Mouse (Mus musculus): ENCODE data around the gene Smarcc1. TPM values are rescaled to one million over a fixed set of nuclear protein-coding genes. Genes with fewer than 3 reads are reported as not detected.

Gene Smarcc1
- total and polyA plus RNA-seq, 3 experiments: 35.5 to 488 (median 79.0) TPM

- Histone ChIP-seq H3K4me1 (ENCODE audit: control insufficient read depth in 1 of 2, insufficient read depth in 2 of 2, low read length in 2 of 2) (no peaks in the 10 kb centered on the region), H3K9me3 (replicated peaks; ENCODE audit: insufficient read depth, low read length) (no peaks in the 10 kb centered on the region), H3K4me3 (ENCODE audit: control insufficient read depth in 1 of 2, insufficient read depth in 1 of 2, low read depth in 2 of 2, low read length in 2 of 2) (no peak overlapping the region), H3K27ac (ENCODE audit: control insufficient read depth, low read depth, low read length) (no peak overlapping the region), H3K79me2 (ENCODE audit: control insufficient read depth, insufficient read depth, low read length, poor library complexity) (no peaks in the 10 kb centered on the region), H3K27me3 (ENCODE audit: control insufficient read depth in 1 of 2, insufficient read depth in 2 of 2, low read length in 2 of 2) (no peaks in the 10 kb centered on the region), H3K9ac (ENCODE audit: control insufficient read depth, low read depth, low read length, poor library complexity, severe bottlenecking) (no peak overlapping the region), H3K36me3 (ENCODE audit: control insufficient read depth in 1 of 2, insufficient read depth in 2 of 2, low read length in 2 of 2) (peaks cover 0 to 34% of the 10 kb centered on the region in 2 experiments; a peak in 2 of 4 replicates)
- TF ChIP-seq MXI1 (IDR thresholded peaks at IDR 0.05; ENCODE audit: low read depth, low read length): no peak
- TF ChIP-seq TAL1 (IDR thresholded peaks at IDR 0.05; ENCODE audit: low read length): no peak
- no peak for TF ChIP-seq KAT2A (conservative IDR thresholded peaks at IDR 0.05; ENCODE audit: low read depth, low read length)
- no peak for TF ChIP-seq SMC3 (IDR thresholded peaks at IDR 0.05; ENCODE audit: low read depth, low read length)
- no peak for TF ChIP-seq MAX (IDR thresholded peaks at IDR 0.05; ENCODE audit: low read length)
- no peak for TF ChIP-seq MAZ (IDR thresholded peaks at IDR 0.05; ENCODE audit: low read depth, low read length)
- TF ChIP-seq JUND (IDR thresholded peaks at IDR 0.05; ENCODE audit: low read depth, low read length): no peak
- no peak for TF ChIP-seq MYC (IDR thresholded peaks at IDR 0.05; ENCODE audit: low read depth, low read length)
- TF ChIP-seq EP300 (IDR thresholded peaks at IDR 0.05; ENCODE audit: low read depth in 1 of 2, low read length in 2 of 2): no peak
- TF ChIP-seq POLR2A (IDR thresholded peaks at IDR 0.05; ENCODE audit: control insufficient read depth in 1 of 2, insufficient read depth in 1 of 2, low read depth in 1 of 2, low read length in 2 of 2, poor library complexity in 1 of 2): no peak
- TF ChIP-seq CHD2 (IDR thresholded peaks at IDR 0.05; ENCODE audit: low read length): no peak
- no peak for TF ChIP-seq HCFC1 (IDR thresholded peaks at IDR 0.05; ENCODE audit: low read depth, low read length)
- no peak for TF ChIP-seq BHLHE40 (IDR thresholded peaks at IDR 0.05; ENCODE audit: borderline replicate concordance, low read depth, low read length)
- no peak for TF ChIP-seq TCF12 (IDR thresholded peaks at IDR 0.05; ENCODE audit: low read depth, low read length)
- no peak for TF ChIP-seq ELF1 (IDR thresholded peaks at IDR 0.05; ENCODE audit: low read depth, low read length)
- no peak for TF ChIP-seq ETS1 (IDR thresholded peaks at IDR 0.05; ENCODE audit: low read depth, low read length)
- no peak for TF ChIP-seq NELFE (IDR thresholded peaks at IDR 0.05; ENCODE audit: low read depth, low read length)
- TF ChIP-seq RAD21 (IDR thresholded peaks at IDR 0.05; ENCODE audit: low read depth, low read length): no peak
- DNase-seq (ENCODE audit: low read depth, low spot score): no peak
These were observed 91.5 kb downstream of the Smarcc1 start for GRCm38 (mm10) chr9:110208967-110209366.

DNA sequence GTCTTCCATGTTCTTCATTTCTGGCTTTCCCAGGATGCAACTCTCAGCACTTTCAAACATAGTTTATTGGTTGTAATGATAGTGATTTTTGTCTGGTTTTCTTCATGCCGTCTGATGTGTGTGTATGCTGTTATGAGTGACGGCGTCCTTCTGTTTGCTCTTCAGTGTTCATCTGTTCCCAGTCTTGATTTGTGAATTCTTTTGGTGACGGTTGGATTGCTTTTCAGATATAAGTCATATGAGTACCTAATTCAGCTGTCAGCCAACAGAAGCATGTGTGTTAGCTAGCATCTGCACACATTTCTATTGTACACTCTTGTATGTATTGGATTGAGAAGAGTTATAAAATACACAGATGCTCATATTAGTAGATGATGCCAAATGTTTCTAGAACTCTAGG lies 106.8 kb downstream of the Smarcc1 start:
- Histone ChIP-seq H3K9ac (ENCODE audit: control insufficient read depth, low read depth, low read length, poor library complexity, severe bottlenecking) (no peak overlapping the region), H3K36me3 (ENCODE audit: control insufficient read depth in 1 of 2, insufficient read depth in 2 of 2, low read length in 2 of 2) (peaks cover 0 to 35% of the 10 kb centered on the region in 2 experiments; a peak in 2 of 4 replicates), H3K4me1 (ENCODE audit: control insufficient read depth in 1 of 2, insufficient read depth in 2 of 2, low read length in 2 of 2) (no peaks in the 10 kb centered on the region), H3K27me3 (ENCODE audit: control insufficient read depth in 1 of 2, insufficient read depth in 2 of 2, low read length in 2 of 2) (no peaks in the 10 kb centered on the region), H3K27ac (ENCODE audit: control insufficient read depth, low read depth, low read length) (no peak overlapping the region), H3K9me3 (replicated peaks; ENCODE audit: insufficient read depth, low read length) (no peaks in the 10 kb centered on the region), H3K4me3 (ENCODE audit: control insufficient read depth in 1 of 2, insufficient read depth in 1 of 2, low read depth in 2 of 2, low read length in 2 of 2) (no peak overlapping the region), H3K79me2 (ENCODE audit: control insufficient read depth, insufficient read depth, low read length, poor library complexity) (no peaks in the 10 kb centered on the region)
- no peak for TF ChIP-seq MAZ (IDR thresholded peaks at IDR 0.05; ENCODE audit: low read depth, low read length)
- no peak for TF ChIP-seq NRF1 (IDR thresholded peaks at IDR 0.05; ENCODE audit: insufficient read depth, low read depth, low read length, poor library complexity, severe bottlenecking)
- no peak for TF ChIP-seq CHD2 (IDR thresholded peaks at IDR 0.05; ENCODE audit: low read length)
- no peak for TF ChIP-seq POLR2A (IDR thresholded peaks at IDR 0.05; ENCODE audit: control insufficient read depth in 1 of 2, insufficient read depth in 1 of 2, low read depth in 1 of 2, low read length in 2 of 2, poor library complexity in 1 of 2)
- no peak for TF ChIP-seq MYC (IDR thresholded peaks at IDR 0.05; ENCODE audit: low read depth, low read length)
- no peak for TF ChIP-seq JUND (IDR thresholded peaks at IDR 0.05; ENCODE audit: low read depth, low read length)
- no peak for TF ChIP-seq TCF12 (IDR thresholded peaks at IDR 0.05; ENCODE audit: low read depth, low read length)
- TF ChIP-seq CTCF (IDR thresholded peaks at IDR 0.05 in 2 of 3, conservative IDR thresholded peaks at IDR 0.05 in 1 of 3; ENCODE audit: control insufficient read depth in 1 of 3, insufficient read depth in 1 of 3, low read depth in 2 of 3, low read length in 3 of 3, poor library complexity in 1 of 3, severe bottlenecking in 1 of 3): no peak
- no peak for TF ChIP-seq ZNF384 (IDR thresholded peaks at IDR 0.05; ENCODE audit: low read depth, low read length)
- TF ChIP-seq SIN3A (IDR thresholded peaks at IDR 0.05; ENCODE audit: low read length): no peak
- no peak for TF ChIP-seq MAX (IDR thresholded peaks at IDR 0.05; ENCODE audit: low read length)
- no peak for TF ChIP-seq USF2 (IDR thresholded peaks at IDR 0.05; ENCODE audit: borderline replicate concordance in 1 of 2, insufficient read depth in 1 of 2, low read depth in 1 of 2, low read length in 2 of 2)
- no peak for TF ChIP-seq POLR2AphosphoS2 (IDR thresholded peaks at IDR 0.05; ENCODE audit: low read length)
- no peak for DNase-seq (ENCODE audit: low read depth, low spot score)
